Mouse (Mus musculus): ENCODE data around the gene Snx21.

DNA sequence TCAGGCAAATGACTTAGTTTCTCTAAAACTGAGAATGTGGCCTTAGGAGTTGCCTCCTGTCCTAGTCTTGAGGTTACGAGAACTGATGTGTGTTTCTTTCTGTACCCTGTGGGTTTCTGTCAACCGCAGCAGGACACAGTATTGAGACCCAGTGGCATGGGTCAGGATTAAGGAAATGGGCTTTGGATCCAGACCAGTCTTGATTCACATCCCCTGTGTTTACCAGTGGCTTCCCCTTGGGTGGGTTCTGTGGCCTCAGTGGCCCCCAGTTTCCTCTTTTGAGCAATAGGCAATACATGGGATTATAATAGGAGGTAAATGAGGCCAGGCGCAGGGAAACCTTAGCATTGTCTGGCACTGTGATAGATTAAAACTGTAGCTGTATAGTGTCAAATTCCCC, 1.4 kb downstream of the Snx21 start:
- TF ChIP-seq MAFK (IDR thresholded peaks at IDR 0.05; ENCODE audit: borderline replicate concordance, low read depth, low read length) (no peak), CHD2 (IDR thresholded peaks at IDR 0.05; ENCODE audit: low read length) (no peak), MAX (IDR thresholded peaks at IDR 0.05; ENCODE audit: low read length) (no peak), CTCF (IDR thresholded peaks at IDR 0.05 in 2 of 3, conservative IDR thresholded peaks at IDR 0.05 in 1 of 3; ENCODE audit: control insufficient read depth in 1 of 3, insufficient read depth in 1 of 3, low read depth in 2 of 3, low read length in 3 of 3, poor library complexity in 1 of 3, severe bottlenecking in 1 of 3) (no peak), POLR2A (IDR thresholded peaks at IDR 0.05; ENCODE audit: control insufficient read depth in 1 of 2, insufficient read depth in 1 of 2, low read depth in 1 of 2, low read length in 2 of 2, poor library complexity in 1 of 2) (no peak), RCOR1 (IDR thresholded peaks at IDR 0.05; ENCODE audit: low read depth, low read length) (no peak), MEF2A (IDR thresholded peaks at IDR 0.05; ENCODE audit: extremely low read depth, insufficient replicate concordance, low read depth, low read length, poor library complexity, severe bottlenecking) (no peak), TBP (IDR thresholded peaks at IDR 0.05; ENCODE audit: low read depth, low read length) (no peak), RAD21 (IDR thresholded peaks at IDR 0.05; ENCODE audit: low read depth, low read length) (no peak), EP300 (IDR thresholded peaks at IDR 0.05; ENCODE audit: low read depth in 1 of 2, low read length in 2 of 2) (no peak), KAT2A (conservative IDR thresholded peaks at IDR 0.05; ENCODE audit: low read depth, low read length) (no peak), GABPA (IDR thresholded peaks at IDR 0.05; ENCODE audit: low read depth, low read length) (no peak), UBTF (IDR thresholded peaks at IDR 0.05; ENCODE audit: borderline replicate concordance, insufficient read depth, low read depth, low read length) (no peak)
